Mouse (Mus musculus): ENCODE data around the gene Fbxo41.

The Fbxo41 gene

DNA sequence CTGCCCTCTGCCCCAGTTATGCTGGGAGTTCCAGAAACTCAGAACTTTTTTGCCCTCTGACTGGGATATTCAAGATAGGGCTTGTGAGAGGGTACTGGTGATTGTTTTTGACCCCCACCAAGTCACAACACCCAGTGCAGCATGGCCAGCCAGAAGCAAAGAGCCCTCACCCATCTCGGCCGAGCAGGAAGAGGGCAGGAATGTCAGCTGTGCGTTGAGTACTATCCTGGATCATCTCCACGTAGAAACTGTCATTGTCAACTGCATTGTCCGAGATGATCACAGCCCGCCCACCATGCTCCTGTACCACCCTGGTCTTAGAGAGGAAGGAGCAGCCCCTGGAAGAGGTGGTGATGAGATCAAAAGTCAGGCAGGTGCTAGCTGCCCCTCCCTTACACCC is 55.4 kb downstream of the Fbxo41 start:
- ATAC-seq (ENCODE audit: low TSS enrichment): no peak

DNA sequence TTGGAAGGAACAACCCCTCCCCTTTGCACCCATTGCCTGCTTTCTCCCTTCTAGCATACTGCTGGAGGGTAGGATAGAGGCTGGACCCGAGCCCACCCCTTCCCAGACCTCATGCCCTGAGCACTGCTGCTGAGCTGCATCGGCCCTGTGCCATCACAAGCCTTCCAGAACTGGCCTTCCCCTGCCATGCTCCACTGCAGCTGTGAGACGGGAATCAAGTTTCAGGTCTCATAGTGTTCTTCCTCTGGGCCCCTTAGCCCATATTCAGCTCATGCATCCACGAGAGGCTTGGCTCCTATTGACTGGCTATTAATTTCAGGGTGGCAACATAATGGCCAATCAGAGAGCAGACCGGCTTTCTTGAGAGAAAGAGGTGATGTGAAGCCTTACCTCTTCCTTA is 57.5 kb downstream of the Fbxo41 start:
- ATAC-seq (ENCODE audit: low TSS enrichment): no peak

DNA sequence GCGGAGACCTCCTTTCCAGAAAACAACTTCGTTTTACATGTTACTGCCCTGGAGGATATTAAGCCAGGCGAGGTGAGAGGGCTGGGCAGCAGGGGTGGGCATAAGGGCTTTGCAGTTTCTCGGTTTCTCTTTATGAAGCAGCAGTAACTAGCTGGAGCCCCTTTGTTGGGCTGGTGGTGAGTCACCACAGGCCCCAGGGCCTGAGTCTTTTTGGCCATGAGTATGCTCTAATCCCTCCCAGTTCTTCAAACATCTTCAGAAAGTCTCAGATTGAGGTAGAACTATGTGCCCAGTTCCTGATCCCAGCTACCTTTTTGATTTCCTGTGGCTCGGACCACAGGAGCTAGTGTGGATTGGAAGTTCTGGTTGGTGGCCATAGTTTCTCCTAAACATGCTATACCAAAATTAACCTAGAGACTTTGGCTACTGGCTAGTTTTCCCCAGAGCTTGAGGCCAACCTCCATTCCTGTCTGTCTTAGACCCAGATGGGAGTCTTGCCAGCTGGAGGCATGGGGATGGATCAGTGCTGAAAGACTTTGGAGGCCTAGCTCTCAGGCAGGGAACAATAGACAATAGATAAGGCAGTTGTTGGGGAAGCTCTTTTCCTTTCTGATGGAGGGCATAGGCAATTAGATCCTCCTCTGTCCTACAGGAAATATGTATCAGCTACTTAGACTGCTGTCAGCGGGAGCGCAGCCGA is 58.4 kb downstream of the Fbxo41 start:
- no peak for ATAC-seq (ENCODE audit: low TSS enrichment)

DNA sequence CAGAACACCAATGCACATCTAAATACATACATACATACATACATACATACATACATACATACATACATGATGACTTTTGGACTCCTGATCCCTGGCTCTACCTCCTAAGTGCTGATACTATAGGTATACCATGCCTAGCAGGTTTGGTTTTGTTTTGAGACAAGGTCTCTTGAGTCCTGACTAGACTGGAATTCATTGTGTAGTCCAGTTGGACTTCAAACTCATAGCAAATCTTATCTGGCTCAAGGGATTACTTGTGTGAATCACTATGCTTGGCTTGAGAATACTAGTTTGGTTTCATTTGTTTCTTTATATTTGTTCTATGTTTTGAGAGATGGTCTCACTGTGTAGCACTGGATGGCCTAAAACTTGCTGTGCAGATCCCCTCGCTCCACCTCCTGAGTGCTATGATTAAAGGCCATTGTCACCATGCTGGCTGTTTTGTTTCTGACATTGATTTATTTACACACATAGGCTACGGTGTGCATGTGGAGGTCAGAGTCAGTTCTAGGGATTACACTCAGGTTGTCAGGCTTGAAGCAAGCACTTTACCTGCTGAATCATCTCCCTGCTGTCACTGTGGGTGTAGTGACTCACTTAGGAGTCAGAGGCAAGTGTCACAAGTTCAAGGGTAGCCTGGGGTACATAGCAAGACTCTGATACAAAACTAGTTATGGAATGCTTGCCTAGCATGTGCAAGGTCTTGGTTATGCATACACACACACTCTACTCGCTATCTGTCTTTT is 59.1 kb downstream of the Fbxo41 start:
- no peak for ATAC-seq (ENCODE audit: low TSS enrichment)

DNA sequence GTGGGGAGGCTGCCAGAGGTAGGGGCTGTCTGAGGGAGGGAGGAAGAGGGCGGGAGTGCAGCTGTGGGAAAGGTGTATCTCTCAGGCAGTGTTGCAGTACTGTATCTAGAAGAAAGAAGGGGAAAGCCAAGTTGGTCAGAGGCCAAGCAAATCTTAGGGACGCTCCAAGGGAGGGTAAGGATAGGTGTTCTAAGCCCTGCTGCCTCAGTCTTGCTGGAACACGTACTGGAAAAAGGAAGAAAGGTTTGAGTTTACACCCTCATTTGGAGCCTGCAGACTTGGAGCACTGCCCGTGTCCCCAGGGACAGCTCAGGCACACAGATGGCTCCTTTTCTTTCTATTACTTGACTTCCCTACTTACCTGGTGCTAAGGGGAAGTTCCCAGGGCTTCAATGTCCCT is 61.7 kb downstream of the Fbxo41 start:
- ATAC-seq (ENCODE audit: low TSS enrichment): no peak

DNA sequence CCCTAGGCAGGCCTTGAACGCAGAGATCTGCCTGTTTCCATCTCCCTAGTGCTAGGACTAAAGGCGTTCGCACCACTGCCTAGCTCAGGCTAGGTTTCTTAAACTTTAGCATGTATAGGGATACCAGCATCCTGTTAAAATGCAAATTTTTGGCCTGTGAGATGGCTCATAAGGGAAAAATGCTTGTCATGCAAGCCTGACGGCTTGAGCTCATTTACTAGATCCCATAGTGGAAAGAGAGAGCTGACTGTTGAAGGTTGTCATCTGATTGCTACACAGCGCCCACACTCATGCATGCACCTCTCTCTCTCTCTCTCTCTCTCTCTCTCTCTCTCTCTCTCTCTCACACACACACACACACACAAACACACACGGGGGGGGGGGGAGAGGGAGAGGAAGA is 66.2 kb downstream of the Fbxo41 start:
- peak; percentile 35; the same call in 1 of the 2 replicates for ATAC-seq (ENCODE audit: low TSS enrichment)

DNA sequence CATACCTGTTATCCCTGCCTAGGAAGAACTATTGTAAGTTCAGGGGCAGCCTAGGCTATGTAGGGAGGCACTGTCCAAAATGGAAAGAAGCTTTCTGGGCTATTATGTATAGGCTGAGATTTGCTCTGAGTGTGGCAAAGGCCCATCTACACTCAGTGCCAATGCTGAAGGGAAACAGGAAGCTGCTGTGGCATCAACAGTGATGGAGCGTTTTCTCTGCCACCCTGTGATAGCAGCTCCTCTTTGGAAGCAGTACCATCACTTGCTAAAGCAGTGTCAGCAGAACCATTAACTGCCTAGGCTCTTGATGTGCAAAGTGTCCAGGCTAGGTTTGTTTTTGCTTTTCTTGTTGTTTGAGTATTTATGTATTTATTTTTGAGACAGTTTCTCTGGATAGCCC is 66.6 kb downstream of the Fbxo41 start:
- no peak for ATAC-seq (ENCODE audit: low TSS enrichment)

DNA sequence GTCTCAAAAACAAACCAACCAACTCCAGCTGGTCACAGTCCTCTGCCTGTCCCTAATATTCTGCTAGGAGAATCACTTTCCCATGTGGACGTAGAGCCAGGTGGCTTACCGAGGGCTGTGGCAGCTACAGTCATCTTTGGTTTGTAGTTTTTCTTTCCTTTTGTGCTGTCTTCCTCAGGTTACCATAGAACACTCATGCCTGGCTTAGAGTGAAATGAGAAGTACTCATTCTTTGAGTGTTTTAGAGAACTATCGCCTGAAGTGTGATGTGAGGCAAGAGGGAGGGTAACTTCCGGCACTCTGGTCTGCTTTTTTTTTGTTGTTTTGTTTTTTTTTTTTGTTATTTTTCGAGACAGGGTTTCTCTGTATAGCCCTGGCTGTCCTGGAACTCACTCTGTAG is 68.9 kb downstream of the Fbxo41 start:
- ATAC-seq (ENCODE audit: low TSS enrichment): no peak

DNA sequence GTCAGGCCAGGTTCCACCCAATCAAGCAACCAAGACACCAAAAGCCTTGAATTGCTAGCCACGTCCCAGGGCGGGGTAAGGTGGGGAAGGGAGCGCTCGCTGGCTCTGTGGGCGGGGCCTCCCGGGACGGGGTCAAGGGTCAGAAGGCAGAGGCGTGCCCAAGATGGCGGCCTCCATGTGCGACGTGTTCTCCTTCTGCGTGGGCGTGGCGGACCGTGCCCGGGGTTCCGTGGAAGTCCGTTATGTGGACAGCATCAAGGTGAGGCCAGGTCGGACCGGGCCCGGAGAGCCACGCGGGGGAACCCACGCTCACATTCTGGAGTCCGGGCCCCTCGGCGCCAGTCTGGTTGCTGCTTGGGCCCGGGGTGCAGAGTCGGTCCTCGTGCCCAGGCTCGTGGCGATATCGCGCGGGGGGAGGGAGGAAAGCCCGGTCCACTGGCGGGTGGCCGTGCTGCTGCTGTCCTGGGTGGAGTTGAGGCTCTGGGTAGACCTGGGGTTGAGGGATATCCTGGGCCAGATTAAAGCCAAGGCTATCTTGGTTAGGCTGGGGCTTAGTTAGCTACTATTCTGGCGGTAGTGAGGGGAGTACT is 70.9 kb downstream of the Fbxo41 start, which contains the start of gene Smyd5:
Gene Smyd5, plus strand, starts transcription at position 148 of the 590 bp plus-strand sequence.
- ATAC-seq (ENCODE audit: low TSS enrichment): peak; percentile 71

DNA sequence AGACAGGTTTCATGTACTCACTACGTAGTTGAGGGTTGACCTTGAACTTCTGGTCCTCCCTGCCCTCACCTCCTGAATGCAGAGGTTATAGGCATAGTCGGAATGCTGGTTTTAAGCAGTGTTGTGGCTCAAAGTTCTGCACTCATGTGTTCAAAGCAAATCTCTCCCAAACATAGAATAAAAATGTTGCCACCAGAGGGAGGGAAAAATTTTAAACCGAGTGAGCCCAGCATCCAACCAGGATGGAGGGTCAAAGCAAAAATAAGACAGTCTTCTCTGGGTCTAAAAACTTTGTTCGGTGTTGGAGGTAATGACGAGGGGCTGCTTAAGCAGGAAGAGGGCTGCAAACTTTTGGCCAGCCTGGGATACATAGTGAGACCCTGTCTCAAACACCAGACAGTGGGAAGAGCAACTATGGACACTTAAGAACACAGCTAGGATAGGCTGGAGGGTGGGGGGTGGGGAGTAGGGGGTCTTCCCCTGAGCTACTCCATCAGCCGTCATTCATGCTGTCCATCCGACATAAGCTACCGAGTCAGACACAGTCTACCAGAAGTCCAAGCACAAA is 71.4 kb downstream of the Fbxo41 start:
- ATAC-seq (ENCODE audit: low TSS enrichment): no peak

DNA sequence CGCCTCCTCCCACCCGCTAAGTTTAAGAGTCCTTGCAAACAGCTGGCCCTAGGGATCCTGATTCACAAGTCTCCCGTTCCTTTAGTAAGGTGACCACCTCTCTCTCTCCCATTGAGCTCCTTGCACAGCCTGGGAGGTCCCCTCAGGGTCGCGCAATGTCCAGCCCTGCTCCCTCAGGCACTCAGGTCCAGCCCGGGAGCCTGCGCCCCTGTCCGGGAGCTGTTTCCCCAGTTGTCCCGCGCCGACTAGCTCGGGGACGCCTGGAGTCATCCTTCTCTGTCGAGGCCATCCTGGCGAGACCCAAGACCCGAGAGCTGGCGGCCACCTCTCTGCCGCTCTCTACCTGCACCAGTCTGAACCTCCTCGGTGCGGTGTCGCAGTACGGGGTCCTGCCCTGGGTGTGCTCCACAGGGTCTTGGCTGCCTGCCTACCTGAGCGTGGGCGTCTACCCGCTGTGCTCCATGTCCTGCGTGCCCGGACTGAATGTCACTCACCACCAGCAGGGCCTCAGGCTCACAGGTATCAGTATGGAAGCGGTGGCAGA is 78.9 kb downstream of the Fbxo41 start, which contains the start of gene Noto:
Gene Noto, plus strand, starts transcription at position 51 of the 544 bp plus-strand sequence.
- ATAC-seq (ENCODE audit: low TSS enrichment): no peak
